32 mouse cellular contexts compared by ENCODE assay signal in the genomic region with DNA sequence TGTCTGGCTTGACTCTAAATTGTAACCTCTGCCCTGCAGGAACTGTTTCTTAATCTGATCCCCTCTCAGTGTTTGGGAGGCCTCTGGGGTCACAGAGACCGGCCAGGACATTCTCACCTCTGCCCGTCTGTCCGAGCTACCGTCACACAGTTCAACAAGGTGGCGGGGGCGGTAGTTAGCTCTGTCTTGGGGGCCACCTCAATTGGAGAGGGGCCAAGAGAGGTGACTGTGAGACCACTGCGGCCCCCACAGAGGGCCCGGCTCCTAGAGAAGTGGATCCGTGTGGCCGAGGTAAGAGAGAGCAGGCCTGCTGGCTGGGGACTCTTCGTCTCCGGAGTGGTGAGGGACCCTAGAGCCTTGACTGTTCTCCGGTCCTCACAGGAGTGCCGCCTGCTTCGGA. TPM values are rescaled to one million over a fixed set of nuclear protein-coding genes. Genes with fewer than 3 reads are reported as not detected.
DNase-seq lines count a peak whose midpoint lies in the region; ATAC-seq and TF ChIP-seq lines count a peak whose summit lies in the region.
"Had no signal": no experiment of that assay in that cellular context is flagged by ENCODE, and none has a peak within 500 bp of the region (broad histone marks: within the 10 kb centered on the region; RNA-seq: fewer than 3 reads in every experiment).

No protein-coding gene starts in this region.

- no peak for TF ChIP-seq CTCF in liver, embryonic 14.5 days (IDR thresholded peaks at IDR 0.05; ENCODE audit: low read depth)

- peak overlapping the region; percentile 23 for H3K4me3 ChIP-seq in forebrain, embryonic 10.5 days
- no peak overlapping the region for H3K4me3 ChIP-seq in forebrain, embryonic 16.5 days (replicated peaks; ENCODE audit: low read length)
- no peak overlapping the region for H3K4me3 ChIP-seq in liver, embryonic 14.5 days (ENCODE audit: insufficient read depth in 1 of 2, low read depth in 2 of 2, low read length in 2 of 2)
- H3K4me3 ChIP-seq in liver, embryonic 11.5 days (ENCODE audit: low read depth, low read length) = no peak overlapping the region
- H3K4me3 ChIP-seq in embryonic facial prominence, embryonic 12.5 days = no peak overlapping the region
- H3K4me3 ChIP-seq: embryonic facial prominence, embryonic 15.5 days; forebrain, embryonic 13.5 days; heart, embryonic 12.5 days; kidney, embryonic 15.5 days; limb, embryonic 15.5 days; myocyte; neural tube, embryonic 13.5 days had no signal

- TF ChIP-seq EP300 in liver, embryonic 14.5 days (IDR thresholded peaks at IDR 0.05; ENCODE audit: low read depth) = no peak

- no peak for DNase-seq in forebrain, embryonic 10.5 days (ENCODE audit: extremely low spot score, low spot score)
- DNase-seq in liver, embryonic 14.5 days (ENCODE audit: low read depth in 3 of 3, low spot score in 3 of 3) = no peak
- no peak for DNase-seq in liver, embryonic 11.5 days (ENCODE audit: low spot score)
- DNase-seq in urinary bladder, adult 2 months (ENCODE audit: low spot score) = no peak
- DNase-seq: adrenal gland, adult 2 months; adrenal gland, postnatal 36 days; cerebellum, adult 8-10 months; cerebellum, postnatal 36 days; gastrocnemius, postnatal 25 days; heart, adult 18-20 months; heart, postnatal 4 days; kidney, adult 11 months; kidney, postnatal 4 days; left cerebral cortex, postnatal 4 days; lung, postnatal 36 days; retina, postnatal 1 day; right cerebral cortex, postnatal 14 days; thymus, postnatal 14 days had no signal

- peaks cover 4% of the 10 kb centered on the region; the same call in 1 of the 2 replicates for H3K27me3 ChIP-seq in forebrain, embryonic 10.5 days (ENCODE audit: poor library complexity, severe bottlenecking)
- H3K27me3 ChIP-seq in forebrain, embryonic 16.5 days (replicated peaks; ENCODE audit: control insufficient read depth, insufficient read depth, low read length) = no peaks in the 10 kb centered on the region
- H3K27me3 ChIP-seq in liver, embryonic 14.5 days (ENCODE audit: control insufficient read depth, insufficient read depth, low read length) = no peaks in the 10 kb centered on the region
- H3K27me3 ChIP-seq in liver, embryonic 11.5 days (replicated peaks; ENCODE audit: control insufficient read depth, insufficient read depth, low read length) = no peaks in the 10 kb centered on the region
- no peaks in the 10 kb centered on the region for H3K27me3 ChIP-seq in embryonic facial prominence, embryonic 12.5 days
- H3K27me3 ChIP-seq: embryonic facial prominence, embryonic 15.5 days; heart, embryonic 12.5 days; kidney, embryonic 15.5 days; limb, embryonic 15.5 days; neural tube, embryonic 13.5 days had no signal

- no peak overlapping the region for H3K27ac ChIP-seq in forebrain, embryonic 10.5 days
- H3K27ac ChIP-seq in forebrain, embryonic 16.5 days (ENCODE audit: low read length) = no peak overlapping the region
- H3K27ac ChIP-seq in liver, embryonic 14.5 days = no peak overlapping the region
- no peak overlapping the region for H3K27ac ChIP-seq in liver, embryonic 11.5 days (ENCODE audit: low read depth, low read length)
- H3K27ac ChIP-seq in embryonic facial prominence, embryonic 12.5 days = no peak overlapping the region
- H3K27ac ChIP-seq: embryonic facial prominence, embryonic 15.5 days; forebrain, embryonic 13.5 days; hindbrain, embryonic 14.5 days; kidney, embryonic 15.5 days; limb, embryonic 15.5 days; neural tube, embryonic 13.5 days had no signal

- H3K4me2 ChIP-seq in forebrain, embryonic 16.5 days (ENCODE audit: low read length) = no peak overlapping the region
- no peak overlapping the region for H3K4me2 ChIP-seq in liver, embryonic 14.5 days (ENCODE audit: low read depth)
- H3K4me2 ChIP-seq in liver, embryonic 11.5 days = no peak overlapping the region
- H3K4me2 ChIP-seq in embryonic facial prominence, embryonic 12.5 days (replicated peaks) = no peak overlapping the region
- H3K4me2 ChIP-seq: embryonic facial prominence, embryonic 15.5 days; forebrain, embryonic 13.5 days; heart, embryonic 12.5 days; hindbrain, embryonic 14.5 days; kidney, embryonic 15.5 days; limb, embryonic 15.5 days; midbrain, embryonic 11.5 days; neural tube, embryonic 13.5 days had no signal

- peaks cover 43% of the 10 kb centered on the region for H3K4me1 ChIP-seq in forebrain, embryonic 10.5 days
- peaks cover 18% of the 10 kb centered on the region for H3K4me1 ChIP-seq in forebrain, embryonic 16.5 days (replicated peaks; ENCODE audit: control insufficient read depth, insufficient read depth, low read length)
- peaks cover 2 to 3% of the 10 kb centered on the region in 2 experiments; a peak in 2 of 4 replicates for H3K4me1 ChIP-seq in liver, embryonic 14.5 days (replicated peaks; ENCODE audit: control insufficient read depth in 2 of 2, insufficient read depth in 2 of 2, low read length in 1 of 2)
- H3K4me1 ChIP-seq in liver, embryonic 11.5 days (replicated peaks; ENCODE audit: control insufficient read depth, insufficient read depth, low read length) = peaks cover 16% of the 10 kb centered on the region
- peaks cover 14% of the 10 kb centered on the region for H3K4me1 ChIP-seq in embryonic facial prominence, embryonic 12.5 days

- peaks cover 60% of the 10 kb centered on the region for H3K36me3 ChIP-seq in forebrain, embryonic 10.5 days (replicated peaks)
- 0 out of 2 replicates have a peak, but pooled peaks cover 6% of the 10 kb centered on the region for H3K36me3 ChIP-seq in forebrain, embryonic 16.5 days (ENCODE audit: control insufficient read depth, insufficient read depth)
- H3K36me3 ChIP-seq in liver, embryonic 14.5 days (replicated peaks; ENCODE audit: control insufficient read depth, insufficient read depth, low read depth) = peaks cover 2% of the 10 kb centered on the region
- H3K36me3 ChIP-seq in liver, embryonic 11.5 days (ENCODE audit: control insufficient read depth, insufficient read depth, low read length) = peaks cover 14% of the 10 kb centered on the region; the same call in 1 of the 2 replicates
- peaks cover 51% of the 10 kb centered on the region for H3K36me3 ChIP-seq in embryonic facial prominence, embryonic 12.5 days

- no peaks in the 10 kb centered on the region for H3K9me3 ChIP-seq in forebrain, embryonic 10.5 days
- H3K9me3 ChIP-seq in forebrain, embryonic 16.5 days (ENCODE audit: control insufficient read depth, low read length) = no peaks in the 10 kb centered on the region
- no peaks in the 10 kb centered on the region for H3K9me3 ChIP-seq in liver, embryonic 14.5 days (ENCODE audit: control insufficient read depth, low read length)
- H3K9me3 ChIP-seq in liver, embryonic 11.5 days (ENCODE audit: control insufficient read depth, low read length) = no peaks in the 10 kb centered on the region
- H3K9me3 ChIP-seq in embryonic facial prominence, embryonic 12.5 days = no peaks in the 10 kb centered on the region
- H3K9me3 ChIP-seq: embryonic facial prominence, embryonic 15.5 days; forebrain, embryonic 13.5 days; heart, embryonic 12.5 days; kidney, embryonic 15.5 days; limb, embryonic 15.5 days; neural tube, embryonic 13.5 days had no signal

- 91% methylated on average over 15 of the region's 15 CpGs for WGBS in forebrain, embryonic 10.5 days
- 92% methylated on average over 15 of the region's 15 CpGs for WGBS in forebrain, embryonic 16.5 days
- 89% methylated on average over 15 of the region's 15 CpGs for WGBS in liver, embryonic 14.5 days (ENCODE audit: insufficient replicate concordance)
- 87% methylated on average over 15 of the region's 15 CpGs for WGBS in liver, embryonic 11.5 days
- WGBS in embryonic facial prominence, embryonic 12.5 days = 82% methylated on average over 15 of the region's 15 CpGs

- ATAC-seq in forebrain, embryonic 16.5 days = no peak
- ATAC-seq in liver, embryonic 14.5 days (ENCODE audit: insufficient read depth) = no peak
- ATAC-seq in liver, embryonic 11.5 days (replicated peaks; ENCODE audit: low FRiP score) = no peak
- no peak for ATAC-seq in embryonic facial prominence, embryonic 12.5 days (ENCODE audit: insufficient number of reproducible peaks, insufficient read depth, low FRiP score, low TSS enrichment)
- ATAC-seq in CD4-positive, CD25-positive, alpha-beta regulatory T cell, adult 4 months = no peak
- ATAC-seq: activated CD4-positive, CD25-positive, alpha-beta regulatory T cell, adult 4 months; forebrain, embryonic 13.5 days; inflammation-experienced regulatory T-cells, adult 6 months had no signal

- no peak overlapping the region for H3K9ac ChIP-seq in forebrain, embryonic 16.5 days (replicated peaks; ENCODE audit: low read depth, low read length)
- 0 out of 2 replicates have a peak overlapping the region, but pooled peaks have one; percentile 23 for H3K9ac ChIP-seq in liver, embryonic 14.5 days (replicated peaks)
- H3K9ac ChIP-seq in liver, embryonic 11.5 days (ENCODE audit: low read depth, low read length) = no peak overlapping the region
- H3K9ac ChIP-seq in embryonic facial prominence, embryonic 12.5 days = 0 out of 2 replicates have a peak overlapping the region, but pooled peaks have one; percentile 24
- H3K9ac ChIP-seq: embryonic facial prominence, embryonic 15.5 days; forebrain, embryonic 13.5 days; heart, embryonic 12.5 days; hindbrain, embryonic 14.5 days; kidney, embryonic 15.5 days; limb, embryonic 15.5 days; neural tube, embryonic 13.5 days had no signal

RNA-seq across cellular contexts. Expression of a gene that starts 3.6 kb away (rescaled TPM):
- polyA plus RNA-seq in forebrain, embryonic 10.5 days (2016; fragmentation: Nextera tagmentation; extraction: Ambion mirVana) = 39.3 and 46.7 TPM in 2 replicates
- polyA plus RNA-seq in forebrain, embryonic 16.5 days (2015; fragmentation: Nextera tagmentation; extraction: Ambion mirVana) = 40.8 and 52.3 TPM in 2 replicates
- 17.0 and 19.6 TPM in 2 replicates for polyA plus RNA-seq in liver, embryonic 14.5 days (2012; rRNA removed)
- polyA plus RNA-seq in liver, embryonic 14.5 days (2014; fragmentation: Nextera tagmentation; extraction: Ambion mirVana) = 4.9 and 5.9 TPM in 2 replicates
- 22.1 and 25.6 TPM in 2 replicates for polyA plus RNA-seq in liver, embryonic 11.5 days (2014; fragmentation: Nextera tagmentation; extraction: Ambion mirVana)
- polyA plus RNA-seq in embryonic facial prominence, embryonic 12.5 days (2016; fragmentation: Nextera tagmentation; extraction: Ambion mirVana) = 60.9 and 64.8 TPM in 2 replicates
- polyA plus RNA-seq in urinary bladder, adult 2 months (2012; rRNA removed) = 132 and 164 TPM in 2 replicates
- polyA plus RNA-seq in CD4-positive, CD25-positive, alpha-beta regulatory T cell, adult 4 months (2017; shearing (Covaris generic)) = 10 to 100 TPM; 30.2 to 31.4 TPM

RNA-seq across cellular contexts. Expression of a gene that starts 7.2 kb away (rescaled TPM):
- 239 and 242 TPM in 2 replicates for polyA plus RNA-seq in forebrain, embryonic 10.5 days (2016; fragmentation: Nextera tagmentation; extraction: Ambion mirVana)
- polyA plus RNA-seq in forebrain, embryonic 16.5 days (2015; fragmentation: Nextera tagmentation; extraction: Ambion mirVana) = 182 and 196 TPM in 2 replicates
- 36.8 and 62.4 TPM in 2 replicates for polyA plus RNA-seq in liver, embryonic 14.5 days (2012; rRNA removed)
- polyA plus RNA-seq in liver, embryonic 14.5 days (2014; fragmentation: Nextera tagmentation; extraction: Ambion mirVana) = 103 TPM in 2 replicates
- 266 and 286 TPM in 2 replicates for polyA plus RNA-seq in liver, embryonic 11.5 days (2014; fragmentation: Nextera tagmentation; extraction: Ambion mirVana)
- polyA plus RNA-seq in embryonic facial prominence, embryonic 12.5 days (2016; fragmentation: Nextera tagmentation; extraction: Ambion mirVana) = 184 and 192 TPM in 2 replicates
- polyA plus RNA-seq in urinary bladder, adult 2 months (2012; rRNA removed) = 86.5 and 87.2 TPM in 2 replicates
- polyA plus RNA-seq in CD4-positive, CD25-positive, alpha-beta regulatory T cell, adult 4 months (2017; shearing (Covaris generic)) = 100 to 1,000 TPM; 121 to 141 TPM

RNA-seq across cellular contexts. Expression of a gene that starts 7.5 kb away (rescaled TPM):
- 56.1 and 59.6 TPM in 2 replicates for polyA plus RNA-seq in forebrain, embryonic 10.5 days (2016; fragmentation: Nextera tagmentation; extraction: Ambion mirVana)
- polyA plus RNA-seq in forebrain, embryonic 16.5 days (2015; fragmentation: Nextera tagmentation; extraction: Ambion mirVana) = 26.1 and 29.4 TPM in 2 replicates
- 17.3 and 18.9 TPM in 2 replicates for polyA plus RNA-seq in liver, embryonic 14.5 days (2012; rRNA removed)
- 8.0 and 11.6 TPM in 2 replicates for polyA plus RNA-seq in liver, embryonic 14.5 days (2014; fragmentation: Nextera tagmentation; extraction: Ambion mirVana)
- 62.6 and 67.0 TPM in 2 replicates for polyA plus RNA-seq in liver, embryonic 11.5 days (2014; fragmentation: Nextera tagmentation; extraction: Ambion mirVana)
- polyA plus RNA-seq in embryonic facial prominence, embryonic 12.5 days (2016; fragmentation: Nextera tagmentation; extraction: Ambion mirVana) = 44.9 and 49.6 TPM in 2 replicates
- 15.8 and 17.2 TPM in 2 replicates for polyA plus RNA-seq in urinary bladder, adult 2 months (2012; rRNA removed)
- polyA plus RNA-seq in CD4-positive, CD25-positive, alpha-beta regulatory T cell, adult 4 months (2017; shearing (Covaris generic)) = 10 to 100 TPM; 11.5 to 14.3 TPM

RNA-seq across cellular contexts. Expression of a gene that starts 17.3 kb away (rescaled TPM):
- 21.2 and 23.2 TPM in 2 replicates for polyA plus RNA-seq in forebrain, embryonic 10.5 days (2016; fragmentation: Nextera tagmentation; extraction: Ambion mirVana)
- polyA plus RNA-seq in forebrain, embryonic 16.5 days (2015; fragmentation: Nextera tagmentation; extraction: Ambion mirVana) = 17.1 and 17.2 TPM in 2 replicates
- 10.6 and 12.1 TPM in 2 replicates for polyA plus RNA-seq in liver, embryonic 14.5 days (2012; rRNA removed)
- 4.7 and 4.8 TPM in 2 replicates for polyA plus RNA-seq in liver, embryonic 14.5 days (2014; fragmentation: Nextera tagmentation; extraction: Ambion mirVana)
- polyA plus RNA-seq in liver, embryonic 11.5 days (2014; fragmentation: Nextera tagmentation; extraction: Ambion mirVana) = 12.4 and 13.0 TPM in 2 replicates
- 21.6 and 21.9 TPM in 2 replicates for polyA plus RNA-seq in embryonic facial prominence, embryonic 12.5 days (2016; fragmentation: Nextera tagmentation; extraction: Ambion mirVana)
- polyA plus RNA-seq in urinary bladder, adult 2 months (2012; rRNA removed) = 20.1 and 23.1 TPM in 2 replicates
- 1 to 10 TPM; 3.6 to 3.8 TPM for polyA plus RNA-seq in CD4-positive, CD25-positive, alpha-beta regulatory T cell, adult 4 months (2017; shearing (Covaris generic))

RNA-seq across cellular contexts. Expression of a gene that starts 17.3 kb away (rescaled TPM):
- 14.1 TPM in 2 replicates for polyA plus RNA-seq in forebrain, embryonic 10.5 days (2016; fragmentation: Nextera tagmentation; extraction: Ambion mirVana)
- polyA plus RNA-seq in forebrain, embryonic 16.5 days (2015; fragmentation: Nextera tagmentation; extraction: Ambion mirVana) = 13.7 and 15.4 TPM in 2 replicates
- polyA plus RNA-seq in liver, embryonic 14.5 days (2012; rRNA removed) = 10.4 and 10.6 TPM in 2 replicates
- polyA plus RNA-seq in liver, embryonic 14.5 days (2014; fragmentation: Nextera tagmentation; extraction: Ambion mirVana) = 24.0 and 28.7 TPM in 2 replicates
- 28.1 and 29.1 TPM in 2 replicates for polyA plus RNA-seq in liver, embryonic 11.5 days (2014; fragmentation: Nextera tagmentation; extraction: Ambion mirVana)
- polyA plus RNA-seq in embryonic facial prominence, embryonic 12.5 days (2016; fragmentation: Nextera tagmentation; extraction: Ambion mirVana) = 20.0 and 25.0 TPM in 2 replicates
- polyA plus RNA-seq in urinary bladder, adult 2 months (2012; rRNA removed) = 84.7 and 122 TPM in 2 replicates
- 100 to 1,000 TPM; 348 to 555 TPM for polyA plus RNA-seq in CD4-positive, CD25-positive, alpha-beta regulatory T cell, adult 4 months (2017; shearing (Covaris generic))

Comparison
In these comparisons a context has a peak if more than half of its experiments do, and no peak if none do; other contexts are left out.
1. H3K9ac ChIP-seq: peak in liver, embryonic 14.5 days (single experiment) and embryonic facial prominence, embryonic 12.5 days (single experiment); none in forebrain, embryonic 16.5 days (single experiment) and liver, embryonic 11.5 days (single experiment).